39 mouse cellular contexts compared by ENCODE assay signal in the genomic region with DNA sequence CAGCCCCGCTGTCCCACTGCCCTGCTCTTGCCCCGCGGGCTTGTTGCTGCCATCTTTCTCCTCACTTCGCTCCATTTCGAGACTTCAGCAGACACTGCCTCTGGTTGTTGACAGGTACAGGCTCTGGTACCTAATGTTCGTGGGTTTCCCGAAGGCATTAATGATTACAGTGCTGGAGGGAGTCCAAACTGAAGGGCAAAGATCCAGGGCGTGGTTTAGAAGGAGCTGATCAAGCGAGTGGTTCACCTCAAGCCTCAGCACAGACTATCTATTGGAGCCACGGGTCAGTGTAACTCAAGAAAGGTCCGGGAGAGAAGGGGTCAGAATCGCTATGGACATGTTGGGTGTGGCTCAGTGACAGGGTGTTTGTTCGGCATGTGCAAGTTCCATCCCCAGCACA. TPM values are rescaled to one million over a fixed set of nuclear protein-coding genes. Genes with fewer than 3 reads are reported as not detected.
DNase-seq lines count a peak whose midpoint lies in the region; ATAC-seq lines count a peak whose summit lies in the region.
"Had no signal": no experiment of that assay in that cellular context is flagged by ENCODE, and none has a peak within 500 bp of the region (broad histone marks: within the 10 kb centered on the region; RNA-seq: fewer than 3 reads in every experiment).

No protein-coding gene starts in this region.

- no peaks in the 10 kb centered on the region; the same call in 1 of the 2 replicates for H3K4me1 ChIP-seq in liver, embryonic 16.5 days (ENCODE audit: control insufficient read depth, low read depth, low read length)
- H3K4me1 ChIP-seq in liver, embryonic 11.5 days (replicated peaks; ENCODE audit: control insufficient read depth, insufficient read depth, low read length), result no peaks in the 10 kb centered on the region
- H3K4me1 ChIP-seq in hindbrain, embryonic 14.5 days (replicated peaks; ENCODE audit: control insufficient read depth, insufficient read depth, low read length), result no peaks in the 10 kb centered on the region
- H3K4me1 ChIP-seq: heart, embryonic 10.5 days; heart, embryonic 15.5 days; hindbrain, embryonic 12.5 days; limb, embryonic 10.5 days had no signal

- no peak overlapping the region for H3K4me3 ChIP-seq in liver, embryonic 16.5 days (ENCODE audit: low read depth, low read length)
- no peak overlapping the region for H3K4me3 ChIP-seq in liver, embryonic 11.5 days (ENCODE audit: low read depth, low read length)
- no peak overlapping the region for H3K4me3 ChIP-seq in hindbrain, embryonic 14.5 days (replicated peaks; ENCODE audit: low read length)
- H3K4me3 ChIP-seq: erythroblast, embryonic 14.5 days; heart, embryonic 10.5 days; heart, embryonic 15.5 days; hindbrain, embryonic 12.5 days; limb, embryonic 10.5 days; limb, embryonic 15.5 days had no signal

- peak; percentile 81 for DNase-seq in heart, adult 11 months
- DNase-seq in heart, postnatal 25 days (ENCODE audit: low spot score), result no peak
- DNase-seq in liver, embryonic 11.5 days (ENCODE audit: low spot score), result no peak
- DNase-seq in kidney, postnatal 14 days, result peak; percentile 63
- DNase-seq in spleen, adult 12 weeks (ENCODE audit: low spot score), result no peak
- no peak for DNase-seq in urinary bladder, postnatal 36 days (ENCODE audit: low spot score in 2 of 2)
- DNase-seq in hindbrain, embryonic 14.5 days (ENCODE audit: low spot score), result no peak
- DNase-seq: adrenal gland, adult 2 months; adrenal gland, postnatal 36 days; cerebellum, adult 18-20 months; cerebellum, postnatal 10 days; heart, postnatal 36 days; layer of hippocampus, adult 9-11 months; lung, adult 2 months; lung, postnatal 14 days; midbrain, embryonic 14.5 days; thymus, postnatal 14 days had no signal

- intact Hi-C loops in heart, postnatal 25 days (cut with DNase I), result no loop called here

- H3K9me3 ChIP-seq in liver, embryonic 16.5 days (replicated peaks; ENCODE audit: control insufficient read depth, low read length), result no peaks in the 10 kb centered on the region
- no peaks in the 10 kb centered on the region for H3K9me3 ChIP-seq in liver, embryonic 11.5 days (ENCODE audit: control insufficient read depth, low read length)
- no peaks in the 10 kb centered on the region for H3K9me3 ChIP-seq in hindbrain, embryonic 14.5 days (ENCODE audit: control insufficient read depth, low read length)
- H3K9me3 ChIP-seq: heart, embryonic 10.5 days; heart, embryonic 15.5 days; hindbrain, embryonic 12.5 days; limb, embryonic 10.5 days; limb, embryonic 15.5 days had no signal

- H3K27me3 ChIP-seq in liver, embryonic 16.5 days (ENCODE audit: control insufficient read depth, insufficient read depth, low read depth, low read length), result no peaks in the 10 kb centered on the region
- no peaks in the 10 kb centered on the region for H3K27me3 ChIP-seq in liver, embryonic 11.5 days (replicated peaks; ENCODE audit: control insufficient read depth, insufficient read depth, low read length)
- H3K27me3 ChIP-seq in hindbrain, embryonic 14.5 days (ENCODE audit: control insufficient read depth, insufficient read depth, low read length), result no peaks in the 10 kb centered on the region
- H3K27me3 ChIP-seq: CH12.LX; heart, embryonic 15.5 days; hindbrain, embryonic 12.5 days; limb, embryonic 15.5 days had no signal

- no peaks in the 10 kb centered on the region for H3K36me3 ChIP-seq in liver, embryonic 16.5 days (ENCODE audit: control insufficient read depth, insufficient read depth)
- H3K36me3 ChIP-seq in liver, embryonic 11.5 days (ENCODE audit: control insufficient read depth, insufficient read depth, low read length), result no peaks in the 10 kb centered on the region
- H3K36me3 ChIP-seq in hindbrain, embryonic 14.5 days (replicated peaks; ENCODE audit: control insufficient read depth, insufficient read depth), result no peaks in the 10 kb centered on the region
- H3K36me3 ChIP-seq: heart, embryonic 10.5 days; heart, embryonic 15.5 days; hindbrain, embryonic 12.5 days; limb, embryonic 10.5 days; limb, embryonic 15.5 days had no signal

- 59% methylated on average over 13 of the region's 13 CpGs for WGBS in liver, embryonic 16.5 days (ENCODE audit: insufficient replicate concordance)
- 77% methylated on average over 13 of the region's 13 CpGs for WGBS in liver, embryonic 11.5 days
- WGBS in hindbrain, embryonic 14.5 days, result 93% methylated on average over 13 of the region's 13 CpGs

- H3K4me2 ChIP-seq in liver, embryonic 16.5 days (ENCODE audit: low read depth, low read length), result no peak overlapping the region
- H3K4me2 ChIP-seq in liver, embryonic 11.5 days, result no peak overlapping the region
- no peak overlapping the region for H3K4me2 ChIP-seq in hindbrain, embryonic 14.5 days (replicated peaks)
- H3K4me2 ChIP-seq: heart, embryonic 15.5 days; hindbrain, embryonic 12.5 days; limb, embryonic 15.5 days had no signal

- H3K27ac ChIP-seq in liver, embryonic 16.5 days (ENCODE audit: low read length), result no peak overlapping the region
- H3K27ac ChIP-seq in liver, embryonic 11.5 days (ENCODE audit: low read depth, low read length), result no peak overlapping the region
- H3K27ac ChIP-seq in hindbrain, embryonic 14.5 days, result no peak overlapping the region
- H3K27ac ChIP-seq: heart, embryonic 10.5 days; heart, embryonic 15.5 days; hindbrain, embryonic 12.5 days; limb, embryonic 10.5 days; limb, embryonic 15.5 days had no signal

- peak; percentile 30; the same call in 1 of the 2 replicates for ATAC-seq in liver, embryonic 16.5 days (ENCODE audit: low read depth)
- ATAC-seq in liver, embryonic 11.5 days (replicated peaks; ENCODE audit: low FRiP score), result no peak
- ATAC-seq in hindbrain, embryonic 14.5 days (ENCODE audit: low FRiP score), result no peak
- ATAC-seq: activated CD4-positive, CD25-positive, alpha-beta regulatory T cell, adult 4 months; forebrain, embryonic 16.5 days had no signal

- H3K9ac ChIP-seq in liver, embryonic 16.5 days (ENCODE audit: low read depth, low read length), result no peak overlapping the region
- no peak overlapping the region for H3K9ac ChIP-seq in liver, embryonic 11.5 days (ENCODE audit: low read depth, low read length)
- no peak overlapping the region for H3K9ac ChIP-seq in hindbrain, embryonic 14.5 days
- H3K9ac ChIP-seq: heart, embryonic 15.5 days; hindbrain, embryonic 12.5 days; limb, embryonic 15.5 days had no signal

RNA-seq across cellular contexts. Expression of a gene that starts 39.7 kb away (rescaled TPM):
- total RNA-seq in heart, postnatal 25 days (2021), result 100 to 1,000 TPM; 149 to 156 TPM
- 6.1 and 7.1 TPM in 2 replicates for polyA plus RNA-seq in liver, embryonic 16.5 days (2015; fragmentation: Nextera tagmentation; extraction: Ambion mirVana)
- 19.5 and 23.2 TPM in 2 replicates for polyA plus RNA-seq in liver, embryonic 11.5 days (2014; fragmentation: Nextera tagmentation; extraction: Ambion mirVana)
- 113 and 131 TPM in 2 replicates for polyA plus RNA-seq in hindbrain, embryonic 14.5 days (2014; fragmentation: Nextera tagmentation; extraction: Ambion mirVana)

RNA-seq across cellular contexts. Expression of a gene that starts 59.4 kb away (rescaled TPM):
- total RNA-seq in heart, postnatal 25 days (2021), result not detected
- polyA plus RNA-seq in liver, embryonic 16.5 days (2015; fragmentation: Nextera tagmentation; extraction: Ambion mirVana), result 0.08 and 0.19 TPM in 2 replicates
- not detected in 2 replicates for polyA plus RNA-seq in liver, embryonic 11.5 days (2014; fragmentation: Nextera tagmentation; extraction: Ambion mirVana)
- not detected in 2 replicates for polyA plus RNA-seq in hindbrain, embryonic 14.5 days (2014; fragmentation: Nextera tagmentation; extraction: Ambion mirVana)
- total RNA-seq: adrenal gland, adult 2 months; adrenal gland, postnatal 36 days; CH12.LX; common myeloid progenitor, adult 5-6 weeks; gastrocnemius, adult 8-10 months; granulocyte monocyte progenitor cell, adult 5-6 weeks; heart, postnatal 36 days; left cerebral cortex, postnatal 10 days; monocyte, adult 5-6 weeks had no signal
- polyA plus RNA-seq: activated CD4-positive, CD25-positive, alpha-beta regulatory T cell, adult 4 months; adrenal gland, adult 2 months; brain, embryonic 14.5 days; C2C12; embryonic facial prominence, embryonic 14.5 days; erythroblast, embryonic 14.5 days; forebrain, embryonic 11.5 days; forebrain, embryonic 16.5 days; heart, embryonic 10.5 days; heart, embryonic 15.5 days; hindbrain, embryonic 12.5 days; limb, embryonic 10.5 days; limb, embryonic 15.5 days; lung, adult 2 months; midbrain, embryonic 14.5 days; neural tube, embryonic 14.5 days; stomach, embryonic 16.5 days; urinary bladder, adult 2 months had no signal

Comparison
In these comparisons a context has a peak if more than half of its experiments do, and no peak if none do; other contexts are left out.
1. DNase-seq: peak in heart, adult 11 months (single experiment) and kidney, postnatal 14 days (single experiment); none in heart, postnatal 25 days (single experiment), liver, embryonic 11.5 days (single experiment), spleen, adult 12 weeks (single experiment), urinary bladder, postnatal 36 days (0 of 2) and hindbrain, embryonic 14.5 days (single experiment).